Mouse (Mus musculus) embryonic facial prominence, embryonic 12.5 days (tissue): ENCODE measurements around the gene Ap2a1. TPM values are rescaled to one million over a fixed set of nuclear protein-coding genes. Genes with fewer than 3 reads are reported as not detected.

Source experiments
- ATAC-seq: fragments of 200-750 bp; cut with Nextera tagmentation; 2 replicates; pipeline ENCODE4 v1.8.0; 2017; ENCODE audit not compliant: insufficient number of reproducible peaks, insufficient read depth, low FRiP score, low TSS enrichment
- H3K27ac ChIP-seq: fragments of 300-500 bp; sonication (generic); 2 replicates; pipeline ENCODE4 v1.5.1; 2016; ENCODE audit warnings: mild to moderate bottlenecking
- H3K27me3 ChIP-seq: fragments of 300-500 bp; sonication (generic); 2 replicates; pipeline ENCODE4 v1.6.1; 2016; ENCODE audit warnings: mild to moderate bottlenecking, moderate library complexity
- H3K36me3 ChIP-seq: fragments of 300-500 bp; sonication (generic); 2 replicates; pipeline ENCODE4 v1.6.1; 2016; ENCODE audit warnings: mild to moderate bottlenecking
- H3K4me1 ChIP-seq: fragments of 300-500 bp; sonication (generic); 2 replicates; pipeline ENCODE4 v1.6.1; 2016
- H3K4me2 ChIP-seq: fragments of 300-500 bp; sonication (generic); replicated peaks from 2 replicates; pipeline ENCODE4 v1.6.1; 2016; ENCODE audit warnings: mild to moderate bottlenecking, moderate library complexity
- H3K4me3 ChIP-seq: fragments of 300-500 bp; sonication (generic); 2 replicates; pipeline ENCODE4 v1.5.1; 2016; ENCODE audit warnings: mild to moderate bottlenecking
- H3K9ac ChIP-seq: fragments of 300-500 bp; sonication (generic); 2 replicates; pipeline ENCODE4 v1.6.1; 2016; ENCODE audit warnings: mild to moderate bottlenecking, moderate library complexity
- H3K9me3 ChIP-seq: fragments of 300-500 bp; sonication (generic); 2 replicates; pipeline ENCODE4 v1.6.1; 2016; ENCODE audit warnings: mild to moderate bottlenecking, moderate library complexity
- WGBS: fragments of 180-500 bp; shearing (Covaris S2); methylation state at CpG from one replicate; pipeline ENCODE4 v1.1.7; 2016; 5-methylcytosine and 5-hydroxymethylcytosine counted together
- polyA plus RNA-seq: library from polyadenylated mRNA; unstranded; fragments of >200 nt; fragmentation: Nextera tagmentation; extraction: Ambion mirVana; gene quantifications from 2 replicates; pipeline ENCODE4 v1.2.1, GENCODE M21; 2016

Gene Ap2a1
- polyA plus RNA-seq, 1 experiment from 2014 or later, result 84.7 TPM

GRCm38 (mm10) chr7:44914396-44914795, 14.9 kb downstream of the Ap2a1 start:
- Histone ChIP-seq H3K4me1 (no peaks in the 10 kb centered on the region), H3K4me2 (no peak overlapping the region), H3K4me3 (no peak overlapping the region), H3K27ac (no peak overlapping the region), H3K36me3 (peaks cover 67% of the 10 kb centered on the region), H3K9me3 (no peaks in the 10 kb centered on the region), H3K27me3 (no peaks in the 10 kb centered on the region), H3K9ac (no peak overlapping the region)
- WGBS, result 88% methylated on average over 2 of the region's 2 CpGs
- no peak for ATAC-seq

DNA sequence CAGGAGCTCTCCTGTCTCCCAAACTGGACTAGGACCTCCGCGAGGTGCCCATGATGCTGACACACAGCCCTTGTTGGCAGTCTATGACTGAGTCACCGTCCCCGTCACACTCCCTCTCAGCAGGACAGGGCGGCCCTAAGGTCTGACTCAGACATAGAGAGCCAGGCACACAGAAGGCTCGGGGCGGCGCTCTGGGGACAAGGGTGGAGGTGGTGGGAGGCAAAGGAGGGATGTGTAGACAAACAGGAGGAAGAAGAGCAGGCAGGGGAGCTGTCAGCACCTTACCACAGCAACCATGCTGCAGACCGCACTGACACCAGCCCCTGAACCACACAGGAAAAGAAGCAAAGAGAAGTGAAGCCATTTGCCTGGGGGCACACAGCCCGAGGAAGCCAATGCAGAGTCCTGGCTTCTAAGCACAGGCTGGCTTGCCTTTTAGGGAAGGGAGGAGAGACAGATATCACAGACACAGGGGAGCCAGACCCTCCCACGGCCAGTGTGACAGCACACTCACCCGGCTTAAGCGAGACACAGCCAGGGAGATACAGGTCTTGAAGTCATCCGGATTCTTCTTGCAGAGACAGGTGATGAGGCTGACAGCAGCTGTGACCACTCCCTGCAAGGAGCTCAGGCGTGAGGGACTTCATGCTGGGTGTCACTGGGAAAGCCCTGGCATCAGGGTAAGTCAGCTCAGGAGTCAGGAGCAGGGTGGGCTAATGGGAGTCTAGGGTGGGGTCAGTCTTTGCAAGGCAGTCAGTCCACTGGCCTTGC, 20.4 kb downstream of the Ap2a1 start:
- ATAC-seq, result no peak
- H3K27ac ChIP-seq, result no peak overlapping the region
- H3K9me3 ChIP-seq, result no peaks in the 10 kb centered on the region
- peaks cover 97% of the 10 kb centered on the region for H3K36me3 ChIP-seq
- no peak overlapping the region for H3K9ac ChIP-seq
- H3K27me3 ChIP-seq, result no peaks in the 10 kb centered on the region
- no peak overlapping the region for H3K4me2 ChIP-seq
- WGBS, result 88% methylated on average over 15 of the region's 15 CpGs
- H3K4me1 ChIP-seq, result no peaks in the 10 kb centered on the region
- H3K4me3 ChIP-seq, result no peak overlapping the region

GRCm38 (mm10) chr7:44905430-44905829, 23.9 kb downstream of the Ap2a1 start:
- Histone ChIP-seq H3K4me2 (no peak overlapping the region), H3K27me3 (no peaks in the 10 kb centered on the region), H3K9me3 (no peaks in the 10 kb centered on the region), H3K27ac (0 out of 2 replicates have a peak overlapping the region, but pooled peaks have one; percentile 17), H3K4me3 (no peak overlapping the region), H3K36me3 (peaks cover 90% of the 10 kb centered on the region), H3K9ac (no peak overlapping the region), H3K4me1 (peaks cover 13% of the 10 kb centered on the region)
- WGBS, result 95% methylated on average over 20 of the region's 20 CpGs
- ATAC-seq, result no peak

DNA sequence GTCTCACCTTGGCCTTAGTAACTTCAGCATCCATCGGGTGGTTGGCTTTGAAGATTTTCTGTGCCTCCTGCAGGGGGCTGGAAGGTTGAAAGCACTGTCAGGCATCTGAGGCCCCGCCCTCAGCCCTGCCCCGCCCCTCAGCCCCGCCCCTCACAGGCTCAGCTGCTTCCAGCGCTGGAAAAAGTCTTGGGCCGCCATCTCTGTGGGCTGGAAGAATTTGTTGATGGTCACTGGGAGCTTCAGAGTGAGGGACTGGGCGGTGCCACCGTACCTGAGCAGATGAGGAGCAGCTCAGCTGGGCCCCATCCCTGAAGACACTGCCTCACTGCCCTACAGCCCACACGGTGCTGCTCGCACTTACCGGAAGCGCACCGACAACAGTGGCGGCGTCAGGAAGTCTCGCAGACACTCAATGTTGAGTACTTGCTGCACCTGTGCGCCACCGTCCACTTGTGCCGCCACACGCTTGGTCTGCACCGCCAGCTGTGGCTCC, 28.0 kb downstream of the Ap2a1 start:
- Histone ChIP-seq H3K4me1 (peaks cover 29% of the 10 kb centered on the region), H3K4me3 (peak overlapping the region; percentile 21), H3K36me3 (peaks cover 69% of the 10 kb centered on the region), H3K27me3 (no peaks in the 10 kb centered on the region), H3K4me2 (peak overlapping the region; percentile 48), H3K9me3 (no peaks in the 10 kb centered on the region), H3K9ac (no peak overlapping the region; the same call in 1 of the 2 replicates), H3K27ac (peak overlapping the region; percentile 46; the same call in 1 of the 2 replicates)
- WGBS, result 20% methylated on average over 21 of the region's 21 CpGs
- ATAC-seq, result 0 out of 2 replicates have a peak, but pooled peaks have one; percentile 41

- no peaks in the 10 kb centered on the region for H3K9me3 ChIP-seq
- H3K4me2 ChIP-seq, result no peak overlapping the region
- H3K36me3 ChIP-seq, result peaks cover 63% of the 10 kb centered on the region
- 0 out of 2 replicates have a peak overlapping the region, but pooled peaks have one; percentile 46 for H3K27ac ChIP-seq
- no peak overlapping the region for H3K4me3 ChIP-seq
- no peak overlapping the region for H3K9ac ChIP-seq
- 86% methylated on average over 11 of the region's 11 CpGs for WGBS
- ATAC-seq, result no peak
- peaks cover 29% of the 10 kb centered on the region for H3K4me1 ChIP-seq
- no peaks in the 10 kb centered on the region for H3K27me3 ChIP-seq
Measured at GRCm38 (mm10) chr7:44900632-44901031, 28.7 kb downstream of the Ap2a1 start.

DNA sequence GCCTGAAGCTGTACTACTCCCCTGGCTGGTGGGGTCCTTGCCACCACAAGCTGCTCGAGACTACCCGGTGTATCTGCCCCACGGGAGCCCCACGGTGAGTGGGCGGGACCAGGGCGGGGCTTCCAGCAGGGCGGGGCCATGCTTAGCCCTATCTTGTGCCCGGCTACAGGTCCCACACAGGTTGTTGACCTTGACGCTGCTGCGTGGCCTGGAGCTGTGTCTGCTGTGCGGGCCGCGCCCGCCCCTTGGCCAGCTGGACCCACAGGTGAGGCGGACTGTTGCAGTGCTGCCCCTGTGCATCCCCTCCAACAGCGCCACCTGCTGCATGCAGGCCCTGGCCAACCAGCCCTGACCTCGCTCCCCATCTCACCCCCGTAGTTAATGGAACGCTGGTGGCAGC, 30.7 kb downstream of the Ap2a1 start:
- 41% methylated on average over 19 of the region's 19 CpGs for WGBS

GRCm38 (mm10) chr7:44896499-44896898, 32.8 kb downstream of the Ap2a1 start:
- ATAC-seq, result no peak
- WGBS, result 33% methylated on average over 10 of the region's 10 CpGs
- H3K27ac ChIP-seq, result peak overlapping the region; percentile 92
- peak overlapping the region; percentile 70 for H3K9ac ChIP-seq
- peaks cover 42% of the 10 kb centered on the region for H3K4me1 ChIP-seq
- H3K36me3 ChIP-seq, result peaks cover 24% of the 10 kb centered on the region
- H3K9me3 ChIP-seq, result no peaks in the 10 kb centered on the region
- H3K4me2 ChIP-seq, result peak overlapping the region; percentile 79
- peak overlapping the region; percentile 60 for H3K4me3 ChIP-seq
- no peaks in the 10 kb centered on the region for H3K27me3 ChIP-seq

More for the DNA sequence above, 30.7 kb downstream of the Ap2a1 start:
- ATAC-seq, result no peak
- no peak overlapping the region for H3K4me3 ChIP-seq
- H3K27ac ChIP-seq, result no peak overlapping the region
- peaks cover 38% of the 10 kb centered on the region for H3K4me1 ChIP-seq
- no peaks in the 10 kb centered on the region for H3K27me3 ChIP-seq
- H3K9ac ChIP-seq, result no peak overlapping the region
- no peaks in the 10 kb centered on the region for H3K9me3 ChIP-seq
- H3K36me3 ChIP-seq, result peaks cover 42% of the 10 kb centered on the region
- no peak overlapping the region for H3K4me2 ChIP-seq

GRCm38 (mm10) chr7:44895593-44896434, 33.5 kb downstream of the Ap2a1 start, which contains the start of gene Fuz:
Gene Fuz, plus strand, starts transcription at chr7:44896079.
- under 1% methylated on average over 34 of the region's 34 CpGs for WGBS
- peaks cover 26% of the 10 kb centered on the region for H3K36me3 ChIP-seq
- H3K9ac ChIP-seq, result peak within 1 kb of the TSS; percentile 70
- peak within 1 kb of the TSS; percentile 92 for H3K27ac ChIP-seq
- H3K9me3 ChIP-seq, result no peaks in the 10 kb centered on the region
- H3K4me1 ChIP-seq, result peaks cover 42% of the 10 kb centered on the region
- peak; percentile 36; the same call in 1 of the 2 replicates for ATAC-seq
- peak within 1 kb of the TSS; percentile 79 for H3K4me2 ChIP-seq
- no peaks in the 10 kb centered on the region for H3K27me3 ChIP-seq
- H3K4me3 ChIP-seq, result peak within 1 kb of the TSS; percentile 60

DNA sequence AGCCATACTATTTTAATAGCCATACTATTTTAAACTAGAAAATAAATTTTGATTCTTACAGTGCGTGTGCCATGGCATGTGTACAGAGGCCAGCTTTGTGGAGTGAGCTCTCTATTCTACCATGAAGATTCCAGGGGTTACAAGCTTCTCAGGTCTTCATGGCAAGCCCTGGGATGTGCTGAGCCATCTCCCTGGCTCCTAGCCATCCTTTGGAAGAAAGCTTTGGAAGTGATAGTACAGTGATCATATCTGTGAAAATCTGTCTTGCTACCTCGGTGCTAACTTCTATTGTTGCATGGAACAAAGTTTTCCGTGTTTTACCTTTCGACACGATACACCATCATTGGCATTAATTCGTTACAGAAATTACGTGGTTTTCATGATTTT, 34.1 kb downstream of the Ap2a1 start:
- Histone ChIP-seq H3K27ac (peak overlapping the region; percentile 92), H3K4me2 (peak overlapping the region; percentile 79), H3K9ac (no peak overlapping the region), H3K9me3 (no peaks in the 10 kb centered on the region), H3K27me3 (no peaks in the 10 kb centered on the region), H3K4me1 (peaks cover 45% of the 10 kb centered on the region), H3K36me3 (peaks cover 26% of the 10 kb centered on the region), H3K4me3 (peak overlapping the region; percentile 60)
- ATAC-seq, result no peak
- WGBS, result 65% methylated on average over 7 of the region's 7 CpGs

- no peak overlapping the region for H3K4me2 ChIP-seq
- H3K4me3 ChIP-seq, result no peak overlapping the region
- no peak for ATAC-seq
- peaks cover 22% of the 10 kb centered on the region for H3K36me3 ChIP-seq
- H3K27me3 ChIP-seq, result no peaks in the 10 kb centered on the region
- peaks cover 45% of the 10 kb centered on the region for H3K4me1 ChIP-seq
- 86% methylated on average over 3 of the region's 3 CpGs for WGBS
- H3K9ac ChIP-seq, result no peak overlapping the region
- no peak overlapping the region for H3K27ac ChIP-seq
- no peaks in the 10 kb centered on the region for H3K9me3 ChIP-seq
Measured at GRCm38 (mm10) chr7:44894175-44894574, 35.1 kb downstream of the Ap2a1 start.

DNA sequence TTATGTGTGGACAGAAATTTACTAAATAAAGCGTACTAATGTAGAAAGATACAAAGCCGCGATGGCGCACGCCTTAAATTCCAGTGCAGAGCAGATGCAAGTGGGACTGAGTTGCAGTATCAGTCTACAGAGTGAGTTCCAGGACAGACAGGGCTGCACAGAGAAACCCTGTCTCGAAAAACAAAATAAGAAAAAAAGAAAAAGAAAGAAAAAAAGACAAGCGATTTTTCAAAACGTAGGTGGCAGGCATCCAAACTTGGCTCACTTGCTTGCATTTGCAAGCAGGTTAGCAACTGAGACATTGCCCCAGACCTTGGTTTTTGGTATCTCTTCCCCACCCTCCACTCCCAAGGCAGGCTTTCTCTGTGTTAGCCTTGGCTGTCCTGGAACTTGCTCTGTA, 36.1 kb downstream of the Ap2a1 start:
- H3K9me3 ChIP-seq, result no peaks in the 10 kb centered on the region
- ATAC-seq, result no peak
- H3K27ac ChIP-seq, result peak overlapping the region; percentile 94
- peaks cover 39% of the 10 kb centered on the region for H3K4me1 ChIP-seq
- H3K4me2 ChIP-seq, result peak overlapping the region; percentile 46
- H3K27me3 ChIP-seq, result no peaks in the 10 kb centered on the region
- H3K36me3 ChIP-seq, result peaks cover 25% of the 10 kb centered on the region
- 29% methylated on average over 8 of the region's 8 CpGs for WGBS
- H3K9ac ChIP-seq, result peak overlapping the region; percentile 24; the same call in 1 of the 2 replicates
- peak overlapping the region; percentile 22; the same call in 1 of the 2 replicates for H3K4me3 ChIP-seq
